Mouse (Mus musculus) cerebellum, adult 2 months (tissue): ENCODE data around the gene Spdl1. TPM values are rescaled to one million over a fixed set of nuclear protein-coding genes. Genes with fewer than 3 reads are reported as not detected.

Experiments
- DNase-seq, 2 experiments: peaks; one replicate each; pipeline ENCODE4 v3.0.0; 2021
- H3K27ac ChIP-seq: fragments of 200-500 bp; 2 replicates; pipeline ENCODE4 v1.5.1; 2012; ENCODE audit warnings: low read length, control low read depth, inconsistent platforms; ENCODE audit not compliant: insufficient read depth
- H3K27me3 ChIP-seq: fragments of 200-500 bp; 2 replicates; pipeline ENCODE4 v1.6.1; 2012; ENCODE audit warnings: inconsistent platforms, mild to moderate bottlenecking, low read length, moderate library complexity; ENCODE audit not compliant: control insufficient read depth, insufficient read depth
- H3K4me1 ChIP-seq: fragments of 200-500 bp; 2 replicates; pipeline ENCODE4 v1.6.1; 2011; ENCODE audit warnings: low read length; ENCODE audit not compliant: control insufficient read depth, insufficient read depth
- H3K4me3 ChIP-seq: fragments of 200-500 bp; replicated peaks from 2 replicates; pipeline ENCODE3; 2011; ENCODE audit warnings: mild to moderate bottlenecking, low read depth, low read length, control low read depth; ENCODE audit not compliant: insufficient read depth
- CTCF ChIP-seq: fragments of 200-500 bp; IDR thresholded peaks from 2 replicates; pipeline ENCODE4 v1.5.1; 2011; ENCODE audit warnings: low read depth, mild to moderate bottlenecking, control low read depth, low read length, moderate library complexity, borderline replicate concordance; ENCODE audit not compliant: insufficient read depth
- POLR2A ChIP-seq: fragments of 200-500 bp; IDR thresholded peaks from 2 replicates; pipeline ENCODE4 v1.6.1; 2011; ENCODE audit warnings: low read length, control low read depth, borderline replicate concordance; ENCODE audit not compliant: insufficient read depth
- WGBS: fragments of 180-500 bp; shearing (Covaris S2); methylation state at CpG from one replicate; pipeline ENCODE4 v1.1.7; 2018; 5-methylcytosine and 5-hydroxymethylcytosine counted together
- polyA plus RNA-seq: library from polyadenylated mRNA; depleted of rRNA; stranded (reverse); fragments of >200 nt; gene quantifications from 2 replicates; pipeline ENCODE4 v1.2.3, GENCODE M21; 2012

The Spdl1 gene
- polyA plus RNA-seq, 1 experiment: 0.49 TPM

DNA sequence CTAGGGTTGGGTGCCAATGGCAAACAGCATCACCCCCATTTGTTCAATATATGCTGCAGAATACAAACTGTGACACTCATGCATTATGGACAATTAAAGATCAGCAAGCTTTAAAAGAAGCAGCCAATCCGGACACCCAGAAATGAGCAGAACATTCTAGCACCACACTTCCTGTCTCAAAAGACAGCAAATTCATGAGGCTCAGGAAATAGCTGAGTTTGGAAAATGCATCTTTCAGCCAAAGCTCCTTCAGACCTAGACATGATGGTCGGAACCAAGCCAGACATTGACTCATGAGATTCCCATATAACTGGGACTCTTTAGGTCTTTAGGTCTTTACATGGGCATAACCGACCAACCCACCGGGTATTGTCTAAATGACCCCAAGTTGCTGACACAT lies 55.9 kb downstream of the Spdl1 start:
- DNase-seq: no peak
- WGBS: 93% methylated on average over 4 of the region's 4 CpGs

DNA sequence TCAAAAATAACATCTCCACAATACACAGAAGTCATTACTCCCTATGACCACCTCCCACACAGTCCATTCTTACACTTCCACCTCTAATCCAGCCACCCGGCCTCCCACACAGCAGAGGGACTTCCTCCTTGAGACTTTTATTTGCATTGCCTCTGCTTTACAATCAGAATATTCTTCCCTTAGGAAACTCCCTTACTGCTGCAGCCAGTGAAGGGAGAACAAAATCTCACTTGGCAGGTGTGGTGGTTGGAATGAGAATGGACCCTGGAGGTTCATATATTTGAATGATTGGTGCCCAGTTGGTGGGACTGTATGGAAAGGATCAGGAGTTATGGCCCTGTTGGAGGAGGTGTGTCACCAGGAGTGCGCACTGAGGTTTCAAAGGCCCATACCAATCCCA lies 57.4 kb downstream of the Spdl1 start:
- H3K4me3 ChIP-seq: no peak overlapping the region
- no peak for DNase-seq
- 87% methylated on average over 2 of the region's 2 CpGs for WGBS
- no peak for TF ChIP-seq CTCF
- TF ChIP-seq POLR2A: no peak
- no peak overlapping the region for H3K27ac ChIP-seq
- no peaks in the 10 kb centered on the region for H3K4me1 ChIP-seq
- no peaks in the 10 kb centered on the region for H3K27me3 ChIP-seq

More for the DNA sequence above, 55.9 kb downstream of the Spdl1 start:
- Histone ChIP-seq H3K27ac (no peak overlapping the region), H3K27me3 (no peaks in the 10 kb centered on the region), H3K4me3 (no peak overlapping the region), H3K4me1 (no peaks in the 10 kb centered on the region)
- no peak for TF ChIP-seq CTCF
- TF ChIP-seq POLR2A: no peak

DNA sequence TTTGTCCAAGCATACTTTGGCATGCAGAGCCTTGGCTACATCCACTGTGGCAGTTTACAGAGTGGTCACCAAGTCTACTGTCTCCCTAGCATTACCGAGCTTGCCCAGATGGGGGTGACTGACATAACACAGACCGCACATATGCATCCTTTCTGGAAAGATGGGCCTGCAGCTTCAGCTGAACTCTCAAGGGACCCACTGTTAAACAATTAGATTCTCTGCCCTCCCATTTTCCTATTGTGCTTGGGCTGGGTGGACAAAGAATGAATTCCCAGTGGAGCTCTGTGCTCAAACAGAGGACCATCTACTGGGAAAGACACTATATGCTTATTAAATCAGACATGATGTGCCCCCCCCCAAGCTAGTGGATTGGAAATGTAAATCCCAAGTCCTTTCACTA lies 58.8 kb downstream of the Spdl1 start:
- no peaks in the 10 kb centered on the region for H3K4me1 ChIP-seq
- 24% methylated on average over 2 of the region's 2 CpGs for WGBS

DNA sequence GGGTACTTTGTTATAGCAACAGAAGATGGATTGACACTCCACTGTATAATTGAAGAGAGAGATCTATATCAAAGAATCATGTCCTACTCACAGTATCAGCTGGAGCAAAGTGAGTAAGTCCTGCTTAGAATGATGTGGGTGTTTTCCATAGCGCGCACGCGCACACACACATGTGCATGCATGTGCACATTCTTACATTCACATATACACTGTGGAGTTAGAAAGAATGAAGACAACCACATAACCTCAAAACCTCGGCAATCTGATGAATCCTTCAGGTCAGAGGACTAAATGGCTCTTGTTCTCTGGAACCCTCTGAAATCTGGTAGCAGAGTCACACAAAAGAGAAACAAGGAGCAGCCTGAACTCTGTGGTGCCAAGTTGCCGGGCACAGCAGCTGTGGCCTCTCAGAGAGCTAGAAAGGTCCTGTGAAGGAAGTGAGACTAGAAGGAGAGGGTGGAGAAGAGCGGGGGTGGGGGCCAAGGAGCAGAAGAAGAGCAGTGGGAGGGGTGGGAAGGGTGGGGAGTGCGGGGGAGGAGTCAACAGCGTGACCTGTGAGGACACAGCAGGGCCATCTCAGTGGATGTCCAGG lies 60.0 kb downstream of the Spdl1 start:
- Histone ChIP-seq H3K27me3 (no peaks in the 10 kb centered on the region), H3K4me3 (no peak overlapping the region), H3K4me1 (no peaks in the 10 kb centered on the region), H3K27ac (no peak overlapping the region)
- TF ChIP-seq CTCF (no peak), POLR2A (no peak)
- no peak for DNase-seq
- 91% methylated on average over 9 of the region's 9 CpGs for WGBS

More for the DNA sequence above, 58.8 kb downstream of the Spdl1 start:
- Histone ChIP-seq H3K27ac (no peak overlapping the region), H3K27me3 (no peaks in the 10 kb centered on the region), H3K4me3 (no peak overlapping the region)
- TF ChIP-seq CTCF (no peak), POLR2A (no peak)
- no peak for DNase-seq

DNA sequence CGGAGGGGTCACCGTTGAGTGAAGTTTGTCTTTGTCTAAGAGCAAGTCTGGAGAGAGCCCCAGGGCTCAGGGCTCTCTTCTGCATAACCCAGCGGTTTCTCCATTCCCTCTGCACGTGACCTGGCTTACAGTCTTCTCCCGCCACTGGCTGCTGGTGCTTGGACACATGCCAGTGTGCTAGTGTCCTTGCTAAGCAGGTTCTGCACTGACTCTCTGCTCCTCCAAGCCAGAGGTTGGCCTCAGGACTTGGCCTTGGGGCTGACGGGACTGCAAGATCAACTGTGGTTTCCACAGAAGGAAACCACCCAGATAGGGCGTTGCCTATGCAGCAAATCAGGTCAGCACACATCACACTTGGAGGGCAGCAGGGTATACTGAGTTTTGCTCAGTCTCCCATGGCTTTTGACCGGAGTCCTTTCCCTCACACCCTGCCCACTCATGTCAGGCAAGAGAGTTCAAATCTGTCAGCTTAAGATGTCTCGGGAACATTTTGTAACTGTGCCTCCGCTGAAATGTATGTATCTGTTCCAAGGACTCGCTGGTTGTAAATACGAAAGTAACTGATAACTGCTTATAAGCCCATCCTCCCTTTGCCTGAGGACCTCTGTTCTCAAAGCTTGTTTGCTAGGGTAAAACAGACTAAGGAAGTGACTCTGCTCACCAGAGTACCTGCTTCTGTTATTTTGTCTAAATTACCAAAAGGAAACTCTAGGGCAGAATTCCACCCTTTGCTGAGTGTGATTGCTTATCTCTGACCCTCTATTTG lies 62.0 kb downstream of the Spdl1 start:
- DNase-seq: no peak

DNA sequence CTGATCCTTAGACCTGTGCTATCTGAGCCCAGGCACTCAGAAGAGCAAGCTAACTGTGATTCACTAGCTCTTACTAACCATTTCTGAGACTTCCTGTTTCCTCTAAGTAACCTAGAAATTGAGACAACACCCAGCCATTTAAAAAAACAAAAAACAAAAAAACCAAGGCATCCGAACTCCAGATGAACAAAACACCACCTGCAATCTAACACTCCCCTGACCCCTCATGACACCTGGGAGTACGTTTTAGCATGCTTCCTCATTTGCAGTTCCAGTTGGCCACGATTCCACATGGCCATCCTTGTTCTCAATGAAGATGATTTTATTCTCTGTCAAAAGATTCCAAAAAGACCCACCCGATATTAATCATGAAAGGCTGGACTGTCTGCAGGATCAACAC lies 62.8 kb downstream of the Spdl1 start:
- H3K27ac ChIP-seq: no peak overlapping the region
- no peak for DNase-seq
- TF ChIP-seq CTCF (no peak), POLR2A (no peak)
- no peaks in the 10 kb centered on the region for H3K4me1 ChIP-seq
- 70% methylated on average over 4 of the region's 4 CpGs for WGBS
- H3K27me3 ChIP-seq: no peaks in the 10 kb centered on the region
- no peak overlapping the region for H3K4me3 ChIP-seq

More for the DNA sequence above, 62.0 kb downstream of the Spdl1 start:
- no peaks in the 10 kb centered on the region for H3K27me3 ChIP-seq
- H3K27ac ChIP-seq: no peak overlapping the region
- no peak overlapping the region for H3K4me3 ChIP-seq
- H3K4me1 ChIP-seq: no peaks in the 10 kb centered on the region
- 51% methylated on average over 12 of the region's 12 CpGs for WGBS
- TF ChIP-seq CTCF (no peak), POLR2A (no peak)

DNA sequence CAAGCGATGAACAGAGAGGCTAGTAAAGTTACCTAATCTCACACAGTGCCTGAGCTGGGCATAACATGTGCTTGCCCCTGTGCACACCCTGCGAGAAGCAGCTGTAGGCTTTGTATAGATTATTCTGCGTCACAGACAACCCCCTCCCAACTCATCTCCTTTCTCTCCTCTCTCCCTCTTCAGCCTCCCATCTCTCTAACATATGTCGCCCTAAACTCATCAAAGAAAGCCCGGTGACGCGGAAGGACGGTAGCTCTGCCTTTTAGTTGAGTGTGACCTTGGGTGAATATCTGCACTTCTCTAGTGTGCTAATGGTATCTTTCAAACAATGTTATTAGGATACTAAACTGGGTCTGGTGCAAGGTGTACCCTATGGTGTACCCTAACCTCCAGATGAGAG lies 63.5 kb downstream of the Spdl1 start:
- no peaks in the 10 kb centered on the region for H3K27me3 ChIP-seq
- no peak overlapping the region for H3K4me3 ChIP-seq
- WGBS: 80% methylated on average over 8 of the region's 8 CpGs
- no peak overlapping the region for H3K27ac ChIP-seq
- H3K4me1 ChIP-seq: no peaks in the 10 kb centered on the region
- DNase-seq: no peak
- TF ChIP-seq POLR2A (no peak), CTCF (no peak)

DNA sequence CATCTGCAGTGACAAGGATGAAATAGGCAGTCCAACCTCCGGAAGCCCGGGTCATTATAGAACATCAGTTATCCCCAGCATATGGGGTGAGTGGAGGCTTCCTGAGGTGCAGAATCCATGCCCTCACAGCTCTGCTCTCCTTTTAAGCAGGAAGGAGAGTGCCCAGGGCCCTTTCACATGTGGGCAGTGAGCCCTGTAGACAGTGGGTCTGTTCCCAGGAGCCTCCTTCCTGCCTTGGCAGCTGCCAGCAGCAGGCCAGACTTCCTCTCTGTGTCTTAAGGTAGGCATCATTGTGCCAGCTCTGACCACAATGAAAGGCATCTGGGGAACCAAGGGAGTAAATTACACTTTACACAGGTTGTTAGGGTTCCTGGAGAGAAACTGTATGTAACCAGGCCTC lies 64.0 kb downstream of the Spdl1 start:
- TF ChIP-seq POLR2A (no peak), CTCF (no peak)
- no peak overlapping the region for H3K27ac ChIP-seq
- WGBS: 66% methylated on average over 2 of the region's 2 CpGs

More for the DNA sequence above, 64.0 kb downstream of the Spdl1 start:
- Histone ChIP-seq H3K4me1 (no peaks in the 10 kb centered on the region), H3K27me3 (no peaks in the 10 kb centered on the region), H3K4me3 (no peak overlapping the region)
- DNase-seq: peak in 1 of 2 experiments; percentile 12
